Mouse (Mus musculus): ENCODE data around the gene Hcfc2. TPM values are rescaled to one million over a fixed set of nuclear protein-coding genes. Genes with fewer than 3 reads are reported as not detected.

Hcfc2 gene
- polyA plus RNA-seq, 1 experiment from 2014 or later: 38.3 TPM

- no peaks in the 10 kb centered on the region for H3K27me3 ChIP-seq (replicated peaks; ENCODE audit: control insufficient read depth, insufficient read depth, low read length)
- no peaks in the 10 kb centered on the region for H3K4me1 ChIP-seq (ENCODE audit: control insufficient read depth, insufficient read depth, low read length)
- no peak overlapping the region for H3K4me2 ChIP-seq (ENCODE audit: low read length)
- H3K9me3 ChIP-seq (replicated peaks; ENCODE audit: control insufficient read depth, low read length): no peaks in the 10 kb centered on the region
- peaks cover 80% of the 10 kb centered on the region for H3K36me3 ChIP-seq (ENCODE audit: control insufficient read depth, insufficient read depth, low read length)
- H3K4me3 ChIP-seq (ENCODE audit: low read depth, low read length): no peak overlapping the region
- WGBS: 90% methylated on average over 15 of the region's 15 CpGs
- no peak overlapping the region for H3K27ac ChIP-seq (ENCODE audit: low read depth, low read length)
- ATAC-seq: no peak
- no peak for DNase-seq (ENCODE audit: low spot score)
- no peak overlapping the region for H3K9ac ChIP-seq (ENCODE audit: low read length)
These were observed 51.3 kb downstream of the Hcfc2 start for GRCm38 (mm10) chr10:82746988-82747850.

- Histone ChIP-seq H3K4me2 (ENCODE audit: low read length) (no peak overlapping the region), H3K27me3 (replicated peaks; ENCODE audit: control insufficient read depth, insufficient read depth, low read length) (no peaks in the 10 kb centered on the region), H3K9me3 (replicated peaks; ENCODE audit: control insufficient read depth, low read length) (no peaks in the 10 kb centered on the region), H3K4me1 (ENCODE audit: control insufficient read depth, insufficient read depth, low read length) (no peaks in the 10 kb centered on the region), H3K4me3 (ENCODE audit: low read depth, low read length) (no peak overlapping the region), H3K9ac (ENCODE audit: low read length) (no peak overlapping the region), H3K36me3 (ENCODE audit: control insufficient read depth, insufficient read depth, low read length) (peaks cover 96% of the 10 kb centered on the region), H3K27ac (ENCODE audit: low read depth, low read length) (no peak overlapping the region)
- ATAC-seq (no peak), DNase-seq (ENCODE audit: low spot score) (no peak)
- WGBS: 95% methylated on average over 6 of the region's 6 CpGs
These were observed 54.8 kb downstream of the Hcfc2 start for GRCm38 (mm10) chr10:82750778-82751177.

GRCm38 (mm10) chr10:82752921-82753320 is 57.0 kb downstream of the Hcfc2 start:
- Histone ChIP-seq H3K9ac (ENCODE audit: low read length) (no peak overlapping the region), H3K4me3 (ENCODE audit: low read depth, low read length) (no peak overlapping the region), H3K36me3 (ENCODE audit: control insufficient read depth, insufficient read depth, low read length) (peaks cover 96% of the 10 kb centered on the region), H3K27me3 (replicated peaks; ENCODE audit: control insufficient read depth, insufficient read depth, low read length) (no peaks in the 10 kb centered on the region), H3K4me2 (ENCODE audit: low read length) (no peak overlapping the region), H3K9me3 (replicated peaks; ENCODE audit: control insufficient read depth, low read length) (no peaks in the 10 kb centered on the region), H3K27ac (ENCODE audit: low read depth, low read length) (no peak overlapping the region), H3K4me1 (ENCODE audit: control insufficient read depth, insufficient read depth, low read length) (peaks cover 6% of the 10 kb centered on the region)
- WGBS: 99% methylated on average over 3 of the region's 3 CpGs
- ATAC-seq: no peak
- DNase-seq (ENCODE audit: low spot score): no peak

- Histone ChIP-seq H3K27ac (ENCODE audit: low read depth, low read length) (no peak overlapping the region), H3K36me3 (ENCODE audit: control insufficient read depth, insufficient read depth, low read length) (peaks cover 93% of the 10 kb centered on the region), H3K9ac (ENCODE audit: low read length) (no peak overlapping the region), H3K27me3 (replicated peaks; ENCODE audit: control insufficient read depth, insufficient read depth, low read length) (no peaks in the 10 kb centered on the region), H3K4me2 (ENCODE audit: low read length) (no peak overlapping the region), H3K4me3 (ENCODE audit: low read depth, low read length) (no peak overlapping the region), H3K9me3 (replicated peaks; ENCODE audit: control insufficient read depth, low read length) (no peaks in the 10 kb centered on the region), H3K4me1 (ENCODE audit: control insufficient read depth, insufficient read depth, low read length) (peaks cover 9% of the 10 kb centered on the region)
- no peak for ATAC-seq
- WGBS: 97% methylated on average over 1 of the region's 1 CpGs
- DNase-seq (ENCODE audit: low spot score): no peak
These were observed 58.7 kb downstream of the Hcfc2 start for GRCm38 (mm10) chr10:82754642-82755041.

- Histone ChIP-seq H3K4me2 (ENCODE audit: low read length) (no peak overlapping the region), H3K9me3 (replicated peaks; ENCODE audit: control insufficient read depth, low read length) (no peaks in the 10 kb centered on the region), H3K27ac (ENCODE audit: low read depth, low read length) (no peak overlapping the region), H3K4me3 (ENCODE audit: low read depth, low read length) (no peak overlapping the region), H3K36me3 (ENCODE audit: control insufficient read depth, insufficient read depth, low read length) (peaks cover 92% of the 10 kb centered on the region), H3K4me1 (ENCODE audit: control insufficient read depth, insufficient read depth, low read length) (peaks cover 10% of the 10 kb centered on the region), H3K27me3 (replicated peaks; ENCODE audit: control insufficient read depth, insufficient read depth, low read length) (no peaks in the 10 kb centered on the region), H3K9ac (ENCODE audit: low read length) (no peak overlapping the region)
- DNase-seq (ENCODE audit: low spot score) (peak; percentile 52), ATAC-seq (no peak; the same call in 1 of the 2 replicates)
- 72% methylated on average over 11 of the region's 11 CpGs for WGBS
These were observed 59.4 kb downstream of the Hcfc2 start for GRCm38 (mm10) chr10:82755213-82755890.

GRCm38 (mm10) chr10:82756466-82756865 is 60.5 kb downstream of the Hcfc2 start:
- ATAC-seq (no peak), DNase-seq (ENCODE audit: low spot score) (no peak)
- H3K4me1 ChIP-seq (ENCODE audit: control insufficient read depth, insufficient read depth, low read length): peaks cover 21% of the 10 kb centered on the region
- no peaks in the 10 kb centered on the region for H3K9me3 ChIP-seq (replicated peaks; ENCODE audit: control insufficient read depth, low read length)
- H3K4me2 ChIP-seq (ENCODE audit: low read length): no peak overlapping the region
- no peak overlapping the region for H3K9ac ChIP-seq (ENCODE audit: low read length)
- no peak overlapping the region for H3K27ac ChIP-seq (ENCODE audit: low read depth, low read length)
- WGBS: 94% methylated on average over 9 of the region's 9 CpGs
- peaks cover 92% of the 10 kb centered on the region for H3K36me3 ChIP-seq (ENCODE audit: control insufficient read depth, insufficient read depth, low read length)
- H3K4me3 ChIP-seq (ENCODE audit: low read depth, low read length): no peak overlapping the region
- no peaks in the 10 kb centered on the region for H3K27me3 ChIP-seq (replicated peaks; ENCODE audit: control insufficient read depth, insufficient read depth, low read length)

GRCm38 (mm10) chr10:82757341-82757740 is 61.4 kb downstream of the Hcfc2 start:
- DNase-seq (ENCODE audit: low spot score) (no peak), ATAC-seq (no peak)
- Histone ChIP-seq H3K36me3 (ENCODE audit: control insufficient read depth, insufficient read depth, low read length) (peaks cover 84% of the 10 kb centered on the region), H3K9ac (ENCODE audit: low read length) (peak overlapping the region; percentile 22; the same call in 1 of the 2 replicates), H3K27ac (ENCODE audit: low read depth, low read length) (0 out of 2 replicates have a peak overlapping the region, but pooled peaks have one; percentile 30), H3K4me2 (ENCODE audit: low read length) (0 out of 2 replicates have a peak overlapping the region, but pooled peaks have one; percentile 10), H3K27me3 (replicated peaks; ENCODE audit: control insufficient read depth, insufficient read depth, low read length) (no peaks in the 10 kb centered on the region), H3K4me1 (ENCODE audit: control insufficient read depth, insufficient read depth, low read length) (peaks cover 27% of the 10 kb centered on the region), H3K9me3 (replicated peaks; ENCODE audit: control insufficient read depth, low read length) (no peaks in the 10 kb centered on the region), H3K4me3 (ENCODE audit: low read depth, low read length) (no peak overlapping the region)
- WGBS: 30% methylated on average over 9 of the region's 9 CpGs

GRCm38 (mm10) chr10:82758368-82758767 is 62.4 kb downstream of the Hcfc2 start:
- 78% methylated on average over 6 of the region's 6 CpGs for WGBS
- peaks cover 27% of the 10 kb centered on the region for H3K4me1 ChIP-seq (ENCODE audit: control insufficient read depth, insufficient read depth, low read length)
- DNase-seq (ENCODE audit: low spot score): peak; percentile 50

More at GRCm38 (mm10) chr10:82758368-82758767, 62.4 kb downstream of the Hcfc2 start:
- Histone ChIP-seq H3K4me3 (ENCODE audit: low read depth, low read length) (no peak overlapping the region), H3K27me3 (replicated peaks; ENCODE audit: control insufficient read depth, insufficient read depth, low read length) (no peaks in the 10 kb centered on the region), H3K9ac (ENCODE audit: low read length) (0 out of 2 replicates have a peak overlapping the region, but pooled peaks have one; percentile 0), H3K9me3 (replicated peaks; ENCODE audit: control insufficient read depth, low read length) (no peaks in the 10 kb centered on the region), H3K36me3 (ENCODE audit: control insufficient read depth, insufficient read depth, low read length) (peaks cover 73% of the 10 kb centered on the region), H3K27ac (ENCODE audit: low read depth, low read length) (peak overlapping the region; percentile 30; the same call in 1 of the 2 replicates), H3K4me2 (ENCODE audit: low read length) (no peak overlapping the region)
- peak; percentile 33; the same call in 1 of the 2 replicates for ATAC-seq
